Mouse (Mus musculus) heart, embryonic 15.5 days (tissue): ENCODE results near the gene Gpr182. TPM values are rescaled to one million over a fixed set of nuclear protein-coding genes. Genes with fewer than 3 reads are reported as not detected.
"Not testable (repeated sequence)": the region's sequence is repeated elsewhere in the genome, so short reads cannot be mapped to it uniquely, and the experiment has no call there.

Experiments used
- ATAC-seq: fragments of 200-750 bp; cut with Nextera tagmentation; replicated peaks from 2 replicates; pipeline ENCODE4 v1.8.0; 2017; ENCODE audit warnings: low read depth, moderate TSS enrichment; ENCODE audit not compliant: insufficient number of reproducible peaks, insufficient read depth, low FRiP score
- H3K27ac ChIP-seq: fragments of 300-500 bp; sonication (generic); 2 replicates; pipeline ENCODE4 v1.5.1; 2015; ENCODE audit warnings: mild to moderate bottlenecking, inconsistent platforms
- H3K27me3 ChIP-seq: fragments of 300-500 bp; sonication (generic); 2 replicates; pipeline ENCODE4 v1.6.1; 2015; ENCODE audit warnings: inconsistent platforms
- H3K36me3 ChIP-seq: fragments of 300-500 bp; sonication (generic); 2 replicates; pipeline ENCODE4 v1.6.1; 2015; ENCODE audit warnings: mild to moderate bottlenecking, inconsistent platforms
- H3K4me1 ChIP-seq: fragments of 300-500 bp; sonication (generic); replicated peaks from 2 replicates; pipeline ENCODE4 v1.6.1; 2015; ENCODE audit warnings: inconsistent platforms
- H3K4me2 ChIP-seq: fragments of 300-500 bp; sonication (generic); 2 replicates; pipeline ENCODE4 v1.6.1; 2015; ENCODE audit warnings: inconsistent platforms, mild to moderate bottlenecking, moderate library complexity
- H3K4me3 ChIP-seq: fragments of 300-500 bp; sonication (generic); 2 replicates; pipeline ENCODE4 v1.5.1; 2015; ENCODE audit warnings: mild to moderate bottlenecking, inconsistent platforms
- H3K9ac ChIP-seq: fragments of 300-500 bp; sonication (generic); 2 replicates; pipeline ENCODE4 v1.6.1; 2015; ENCODE audit warnings: mild to moderate bottlenecking, inconsistent platforms
- H3K9me3 ChIP-seq: fragments of 300-500 bp; sonication (generic); replicated peaks from 2 replicates; pipeline ENCODE4 v1.6.1; 2016; ENCODE audit warnings: inconsistent platforms
- WGBS: fragments of 180-500 bp; shearing (Covaris S2); methylation state at CpG from one replicate; pipeline ENCODE4 v1.1.7; 2015; ENCODE audit warnings: mixed read lengths; 5-methylcytosine and 5-hydroxymethylcytosine counted together
- polyA plus RNA-seq: library from polyadenylated mRNA; unstranded; fragments of >200 nt; fragmentation: Nextera tagmentation; extraction: Ambion mirVana; gene quantifications from 2 replicates; pipeline ENCODE4 v1.2.1, GENCODE M21; 2015

Gpr182 gene
- 14.1 and 16.3 TPM in 2 replicates for polyA plus RNA-seq

- WGBS, result 39% methylated on average over 8 of the region's 8 CpGs
- H3K4me3 ChIP-seq, result peak within 1 kb of the TSS; percentile 50
- H3K27ac ChIP-seq, result peak within 1 kb of the TSS; percentile 63
- peak within 1 kb of the TSS; percentile 66 for H3K4me2 ChIP-seq
- H3K9me3 ChIP-seq, result no peaks in the 10 kb centered on the region
- 0 out of 2 replicates have a peak, but pooled peaks have one; percentile 47 for ATAC-seq
- H3K27me3 ChIP-seq, result no peaks in the 10 kb centered on the region
- H3K36me3 ChIP-seq, result no peaks in the 10 kb centered on the region; the same call in 1 of the 2 replicates
- H3K4me1 ChIP-seq, result peaks cover 30% of the 10 kb centered on the region
- peak within 1 kb of the TSS; percentile 40; the same call in 1 of the 2 replicates for H3K9ac ChIP-seq
Observed at GRCm38 (mm10) chr10:127751548-127751947, at the start of gene Gpr182. Gpr182 (minus strand) TSS chr10:127751732.

DNA sequence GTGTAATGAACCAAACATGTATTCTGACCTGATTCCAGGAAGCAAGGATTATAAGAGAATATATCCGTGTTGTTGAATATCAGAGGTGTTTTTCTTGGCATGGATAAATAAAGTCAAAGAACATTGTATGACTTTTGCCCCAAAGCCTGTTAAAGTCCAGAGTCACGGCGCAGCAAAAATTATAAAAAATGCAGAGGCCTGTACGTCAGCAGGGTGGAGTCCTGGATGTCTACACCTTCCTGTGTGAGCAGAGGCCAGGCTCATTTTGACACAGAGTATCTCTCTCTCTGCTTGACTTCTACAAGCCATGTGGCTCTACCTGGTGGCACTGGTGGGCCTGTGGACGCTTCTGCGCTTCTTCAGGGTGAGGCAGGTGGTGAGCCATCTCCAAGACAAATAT is 49.4 kb upstream of the Gpr182 start, which contains the start of gene Rdh16:
Rdh16 (plus strand) TSS at position 262 of the 400 bp plus-strand sequence.
- H3K36me3 ChIP-seq, result no peaks in the 10 kb centered on the region
- ATAC-seq, result no peak
- H3K27ac ChIP-seq, result no peak within 1 kb of the TSS
- WGBS, result 75% methylated on average over 6 of the region's 6 CpGs
- no peaks in the 10 kb centered on the region for H3K4me1 ChIP-seq
- H3K4me2 ChIP-seq, result no peak within 1 kb of the TSS
- H3K9me3 ChIP-seq, result no peaks in the 10 kb centered on the region
- H3K9ac ChIP-seq, result no peak within 1 kb of the TSS
- H3K4me3 ChIP-seq, result no peak within 1 kb of the TSS
- H3K27me3 ChIP-seq, result no peaks in the 10 kb centered on the region

- Histone ChIP-seq H3K36me3 (no peaks in the 10 kb centered on the region), H3K9ac (no peak overlapping the region), H3K9me3 (no peaks in the 10 kb centered on the region), H3K4me1 (no peaks in the 10 kb centered on the region), H3K4me2 (no peak overlapping the region), H3K27ac (no peak overlapping the region), H3K27me3 (no peaks in the 10 kb centered on the region), H3K4me3 (no peak overlapping the region)
- ATAC-seq, result no peak
- 74% methylated on average over 1 of the region's 1 CpGs for WGBS
Observed at GRCm38 (mm10) chr10:127799295-127799694, 47.8 kb upstream of the Gpr182 start.

- H3K9me3 ChIP-seq, ATAC-seq, H3K4me1 ChIP-seq, H3K4me2 ChIP-seq, H3K9ac ChIP-seq, H3K36me3 ChIP-seq, H3K4me3 ChIP-seq, H3K27me3 ChIP-seq, H3K27ac ChIP-seq: not testable (repeated sequence)
- WGBS, result 69% methylated on average over 1 of the region's 1 CpGs
Observed at GRCm38 (mm10) chr10:127785411-127785810, 33.9 kb upstream of the Gpr182 start.

GRCm38 (mm10) chr10:127782321-127782720 is 30.8 kb upstream of the Gpr182 start:
- H3K9ac ChIP-seq, H3K9me3 ChIP-seq, H3K36me3 ChIP-seq, H3K27me3 ChIP-seq, H3K4me3 ChIP-seq, ATAC-seq, H3K4me2 ChIP-seq, H3K27ac ChIP-seq, H3K4me1 ChIP-seq: not testable (repeated sequence)
- 94% methylated on average over 17 of the region's 17 CpGs for WGBS

DNA sequence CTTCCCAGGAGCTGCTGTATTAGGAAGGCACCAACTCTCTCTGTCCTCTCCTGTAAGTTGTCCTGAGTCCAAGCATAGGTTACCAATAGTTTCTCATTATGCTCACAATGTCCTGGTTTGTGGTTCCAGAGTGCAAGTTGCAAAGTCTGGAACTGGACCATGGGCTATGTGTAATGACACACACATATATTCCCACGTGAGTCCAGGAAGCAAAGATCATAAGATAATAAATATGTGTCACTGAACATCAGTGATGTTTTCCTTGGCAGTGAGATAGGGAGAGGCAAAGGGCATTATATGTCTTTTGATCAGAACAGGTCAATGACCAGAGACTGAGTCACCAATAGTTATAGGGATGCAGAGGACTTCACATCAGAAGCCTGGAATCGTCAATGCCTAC is 24.5 kb upstream of the Gpr182 start, which contains the start of gene Rdh9:
Rdh9 (plus strand) TSS at position 376 of the 400 bp plus-strand sequence.
- H3K9me3 ChIP-seq, result no peaks in the 10 kb centered on the region
- H3K4me1 ChIP-seq, result no peaks in the 10 kb centered on the region
- ATAC-seq, result no peak
- H3K36me3 ChIP-seq, result no peaks in the 10 kb centered on the region
- no peaks in the 10 kb centered on the region for H3K27me3 ChIP-seq
- no peak within 1 kb of the TSS for H3K9ac ChIP-seq
- no peak within 1 kb of the TSS for H3K27ac ChIP-seq
- WGBS, result 64% methylated on average over 2 of the region's 2 CpGs
- H3K4me2 ChIP-seq, result no peak within 1 kb of the TSS
- no peak within 1 kb of the TSS for H3K4me3 ChIP-seq

GRCm38 (mm10) chr10:127766564-127766963 is 15.0 kb upstream of the Gpr182 start:
- WGBS, result 63% methylated on average over 1 of the region's 1 CpGs
- ATAC-seq, result no peak
- no peak overlapping the region for H3K9ac ChIP-seq

DNA sequence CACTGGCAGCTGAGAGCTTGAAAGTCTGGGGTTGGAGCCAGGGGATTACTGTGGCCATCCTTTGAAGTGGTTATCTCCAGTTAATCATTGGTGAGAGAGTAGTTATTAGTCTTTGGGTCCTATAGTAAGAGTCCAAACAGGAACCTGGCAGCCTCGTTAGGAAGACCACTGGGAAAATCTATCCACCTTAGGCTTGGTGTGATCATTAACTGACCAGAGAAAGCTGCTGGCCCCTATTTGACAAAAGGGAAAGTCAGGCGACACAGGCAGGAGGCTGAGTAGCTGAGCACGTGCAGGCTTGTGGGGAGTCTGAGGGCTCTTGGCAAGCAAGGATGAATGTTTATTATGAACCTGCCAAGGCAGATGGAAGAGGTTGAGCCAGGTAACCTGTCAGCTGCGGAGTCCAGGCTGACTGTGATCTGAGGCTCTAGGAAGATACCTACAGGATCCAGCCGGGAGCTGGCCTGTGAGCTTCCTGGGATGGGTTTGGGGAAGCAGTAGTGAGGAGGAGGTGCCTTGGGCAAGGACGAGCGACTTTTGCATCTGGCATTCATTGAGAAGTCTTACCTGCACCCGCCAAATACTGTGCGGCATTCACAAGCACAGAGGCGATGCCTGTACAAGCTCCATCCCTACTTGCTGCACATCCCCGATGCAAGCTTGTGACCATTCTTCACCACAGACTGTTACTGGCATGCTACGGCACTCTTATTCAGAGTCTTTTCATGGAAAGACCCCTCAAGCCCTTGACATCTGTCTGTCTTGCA is 12.6 kb upstream of the Gpr182 start:
- 62% methylated on average over 12 of the region's 12 CpGs for WGBS
- H3K9ac ChIP-seq, result no peak overlapping the region
- H3K4me2 ChIP-seq, result no peak overlapping the region
- H3K27me3 ChIP-seq, result no peaks in the 10 kb centered on the region
- H3K9me3 ChIP-seq, result no peaks in the 10 kb centered on the region
- H3K4me3 ChIP-seq, result no peak overlapping the region
- no peak overlapping the region for H3K27ac ChIP-seq
- no peaks in the 10 kb centered on the region for H3K36me3 ChIP-seq
- no peaks in the 10 kb centered on the region for H3K4me1 ChIP-seq
- no peak for ATAC-seq

More at GRCm38 (mm10) chr10:127766564-127766963, 15.0 kb upstream of the Gpr182 start:
- no peaks in the 10 kb centered on the region for H3K4me1 ChIP-seq
- no peaks in the 10 kb centered on the region for H3K27me3 ChIP-seq
- no peak overlapping the region for H3K4me3 ChIP-seq
- no peaks in the 10 kb centered on the region for H3K9me3 ChIP-seq
- no peak overlapping the region for H3K4me2 ChIP-seq
- H3K36me3 ChIP-seq, result no peaks in the 10 kb centered on the region
- no peak overlapping the region for H3K27ac ChIP-seq

- not testable (repeated sequence) for H3K4me1 ChIP-seq
Observed at GRCm38 (mm10) chr10:127762926-127763325, 11.4 kb upstream of the Gpr182 start.

DNA sequence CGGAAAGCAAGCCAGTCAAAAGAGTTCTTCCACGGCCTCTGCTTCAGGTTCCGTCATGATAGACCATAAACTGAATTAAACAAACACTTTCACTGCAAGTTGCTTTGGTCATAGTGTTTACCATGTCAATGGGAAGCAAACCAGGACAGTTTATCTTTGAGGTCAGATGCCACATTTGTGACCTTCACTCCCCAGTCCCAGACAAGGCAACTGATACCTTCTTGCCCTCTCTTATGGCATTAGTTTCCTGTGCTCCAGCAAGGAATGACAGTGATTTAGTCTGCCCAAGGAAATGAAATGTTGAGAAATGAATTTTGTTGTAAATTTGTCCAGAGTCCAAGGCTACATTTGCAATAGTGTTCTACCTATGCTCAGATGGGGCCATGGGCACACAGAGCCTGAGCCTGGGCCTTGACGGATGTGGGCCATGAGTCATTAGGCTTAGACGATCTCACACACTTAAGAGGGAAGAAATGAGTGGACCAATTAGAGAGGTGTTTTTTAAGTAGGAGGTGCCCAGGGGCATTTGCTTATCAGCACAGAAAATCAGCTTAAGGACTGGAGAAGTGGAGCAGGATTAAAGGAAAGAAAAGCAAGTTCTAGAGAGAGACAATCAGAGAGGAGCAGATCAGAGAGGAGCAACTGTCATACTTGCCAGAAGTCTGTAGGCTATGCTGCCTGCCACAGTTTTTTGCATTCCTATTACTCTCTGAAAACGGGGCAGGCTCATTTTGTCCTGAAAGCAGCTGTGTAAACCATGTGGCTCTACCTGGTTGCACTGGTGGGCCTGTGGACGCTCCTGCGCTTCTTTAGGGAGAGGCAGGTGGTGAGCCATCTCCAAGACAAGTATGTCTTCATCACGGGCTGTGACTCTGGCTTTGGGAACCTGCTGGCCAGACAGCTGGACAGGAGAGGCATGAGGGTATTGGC is 7.9 kb upstream of the Gpr182 start, which contains the start of the genes Rdh1 and Rdh16f1:
Rdh1 (plus strand) TSS at position 541 of the 930 bp plus-strand sequence.
Rdh16f1 (plus strand) TSS at position 607 of the 930 bp plus-strand sequence.
- WGBS, result 61% methylated on average over 9 of the region's 9 CpGs
- Histone ChIP-seq H3K9me3 (no peaks in the 10 kb centered on the region), H3K36me3 (no peaks in the 10 kb centered on the region), H3K27ac (no peak within 1 kb of the TSS), H3K4me2 (no peak within 1 kb of the TSS), H3K9ac (no peak within 1 kb of the TSS), H3K4me3 (no peak within 1 kb of the TSS), H3K27me3 (no peaks in the 10 kb centered on the region), H3K4me1 (peaks cover 9% of the 10 kb centered on the region)
- ATAC-seq, result no peak

More at GRCm38 (mm10) chr10:127762926-127763325, 11.4 kb upstream of the Gpr182 start:
- 76% methylated on average over 10 of the region's 10 CpGs for WGBS
- H3K36me3 ChIP-seq, ATAC-seq, H3K27me3 ChIP-seq, H3K27ac ChIP-seq, H3K4me2 ChIP-seq, H3K9me3 ChIP-seq, H3K9ac ChIP-seq, H3K4me3 ChIP-seq: not testable (repeated sequence)
